Mouse (Mus musculus): Measurements from ENCODE around the gene 2210407C18Rik.
A peak's percentile ranks its signal among the peaks of the same experiment; 100 is the strongest.

2210407C18Rik gene

GRCm38 (mm10) chr11:58602062-58602461, 13.8 kb downstream of the 2210407C18Rik start:
- no peak for DNase-seq (ENCODE audit: low spot score)

- no peak for DNase-seq (ENCODE audit: low spot score)
Measured at GRCm38 (mm10) chr11:58597837-58598236, 18.0 kb downstream of the 2210407C18Rik start.

- no peak for DNase-seq (ENCODE audit: low spot score)
Measured at GRCm38 (mm10) chr11:58594814-58595213, 21.1 kb downstream of the 2210407C18Rik start, which contains the start of gene Olfr324. Gene Olfr324 (plus strand): TSS chr11:58595114.

DNA sequence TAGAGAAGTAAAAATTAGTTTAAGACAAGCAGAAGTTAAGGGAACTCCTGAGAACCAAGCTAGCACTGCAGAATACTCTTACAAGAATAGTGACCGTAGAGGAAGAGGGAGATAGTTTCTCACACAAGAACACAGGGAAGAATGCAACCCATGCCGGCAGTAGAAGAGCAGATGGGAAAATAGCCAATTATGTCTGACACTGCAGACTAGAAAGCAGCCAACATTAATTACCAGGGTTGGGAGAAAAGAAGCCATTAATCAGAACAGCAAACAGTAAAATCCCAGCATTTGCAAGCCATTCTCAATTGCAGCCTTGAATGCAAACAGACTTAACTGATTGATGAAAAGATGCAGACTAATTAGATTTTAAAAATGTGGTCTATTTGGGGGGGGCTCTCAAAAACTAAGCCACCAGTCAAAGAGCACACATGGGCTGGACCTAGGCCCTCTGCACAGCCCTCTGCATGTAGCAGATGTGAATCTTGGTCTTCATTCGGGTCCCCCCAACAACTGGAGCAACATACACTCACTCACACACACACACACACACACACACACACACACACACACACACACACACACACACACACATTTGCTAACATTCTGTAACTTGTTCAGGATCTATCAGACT, 27.1 kb downstream of the 2210407C18Rik start:
- no peak for DNase-seq (ENCODE audit: low spot score)

- peak; percentile 60 for DNase-seq (ENCODE audit: low spot score)
Measured at GRCm38 (mm10) chr11:58587898-58588348, 28.0 kb downstream of the 2210407C18Rik start.

- DNase-seq (ENCODE audit: low spot score): no peak
Measured at GRCm38 (mm10) chr11:58578636-58579035, 37.2 kb downstream of the 2210407C18Rik start.

DNA sequence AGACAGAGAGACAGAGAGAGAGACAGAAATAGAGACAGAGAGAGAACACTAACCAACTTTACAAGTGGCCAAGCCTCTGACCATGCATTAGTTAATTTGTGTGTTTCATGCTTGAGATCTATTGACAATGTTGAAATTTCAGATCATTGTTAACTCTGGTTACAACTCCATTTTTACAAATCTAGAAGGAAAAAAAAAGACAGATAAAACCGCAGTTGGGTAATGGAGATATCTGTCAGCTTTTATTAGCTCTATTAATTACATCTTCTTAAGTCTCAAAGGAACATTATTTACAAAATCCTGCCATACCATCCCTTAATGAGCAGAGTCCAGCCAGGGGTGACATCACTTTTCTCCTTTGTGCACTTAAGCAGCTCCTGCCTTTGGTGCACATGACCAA, 38.4 kb downstream of the 2210407C18Rik start, which contains the start of gene Olfr325:
Olfr325 (plus strand) TSS at position 301 of the 400 bp plus-strand sequence.
- no peak for DNase-seq (ENCODE audit: low spot score)

- no peak for DNase-seq (ENCODE audit: low spot score)
Measured at GRCm38 (mm10) chr11:58570405-58570804, 45.5 kb downstream of the 2210407C18Rik start, which contains the start of gene Olfr224. Gene Olfr224 (minus strand): TSS chr11:58570553.
